Mouse (Mus musculus) ovary, adult 18-20 months (tissue): ENCODE measurements at regions not wholly inside any gene's neighbourhood (a gene's known extent, or its start where the extent isn't known, plus 50 kb on each side); places are given as distances from the start of the nearest gene placed in this dataset.
"Not testable (repeated sequence)": the region's sequence is repeated elsewhere in the genome, so short reads cannot be mapped to it uniquely, and the experiment has no call there.

Experiments used
- DNase-seq: peaks from one replicate; pipeline ENCODE4 v3.0.0; 2022; ENCODE audit warnings: low spot score, mixed read lengths

DNA sequence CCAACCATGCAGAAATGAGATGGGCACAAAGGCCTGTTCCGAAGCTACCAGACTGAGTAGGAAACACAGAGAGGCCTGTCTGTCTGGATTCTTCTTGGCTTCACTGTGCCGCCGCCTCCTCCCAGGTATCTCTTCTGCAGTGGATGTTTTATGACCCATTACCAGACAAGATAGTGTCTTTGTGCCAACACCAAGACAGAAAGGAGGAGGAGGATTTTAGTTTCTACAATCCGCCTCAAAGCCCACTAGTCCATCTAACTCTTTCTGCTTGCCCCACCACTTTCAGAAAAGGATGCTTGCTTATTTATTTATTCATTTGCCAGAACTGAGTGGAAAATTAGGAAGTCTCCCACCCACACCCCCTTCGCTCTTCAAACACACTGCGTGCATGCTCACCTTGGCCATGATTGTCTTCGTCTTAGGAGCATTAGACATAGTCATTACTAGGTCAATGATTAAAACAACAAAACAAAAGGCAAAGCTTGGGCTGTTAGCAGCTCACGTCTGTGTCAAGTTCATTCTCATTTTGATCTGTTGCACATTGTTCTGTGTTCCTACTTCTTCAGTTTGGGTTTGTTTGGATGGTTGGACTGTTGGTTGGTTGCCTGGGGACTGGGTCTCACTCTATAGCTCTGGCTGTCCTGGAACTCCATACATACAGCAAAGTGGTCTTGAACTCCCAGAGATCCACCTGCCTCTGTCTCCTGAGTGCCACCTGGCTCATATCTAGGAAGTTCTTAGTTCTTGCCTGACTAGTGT is 61.7 kb upstream of the Cpm start:
- no peak for DNase-seq

- DNase-seq: no peak
Observed at GRCm38 (mm10) chr10:117566648-117567378, 62.5 kb upstream of the Cpm start.

DNA sequence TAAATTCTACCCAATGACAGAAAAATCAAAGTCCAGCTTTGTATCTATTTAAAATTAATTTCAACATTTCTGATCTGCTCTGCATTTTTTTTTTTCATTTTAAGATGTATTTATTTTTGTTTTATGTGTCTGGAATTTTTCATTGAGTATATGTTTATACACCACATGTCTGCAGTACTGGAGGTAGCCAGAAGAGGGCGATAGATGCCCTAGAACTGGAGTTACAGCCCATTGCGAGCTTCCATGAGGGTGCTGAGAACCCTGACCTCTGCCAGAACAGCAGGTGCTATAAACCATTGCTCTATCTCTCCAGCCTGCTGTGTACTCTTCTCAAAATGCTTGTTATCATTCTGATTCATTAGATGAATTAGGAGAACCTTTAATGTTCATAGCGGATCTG is 63.1 kb upstream of the Cpm start:
- no peak for DNase-seq

GRCm38 (mm10) chr10:117565529-117566086 is 63.7 kb upstream of the Cpm start:
- no peak for DNase-seq

DNA sequence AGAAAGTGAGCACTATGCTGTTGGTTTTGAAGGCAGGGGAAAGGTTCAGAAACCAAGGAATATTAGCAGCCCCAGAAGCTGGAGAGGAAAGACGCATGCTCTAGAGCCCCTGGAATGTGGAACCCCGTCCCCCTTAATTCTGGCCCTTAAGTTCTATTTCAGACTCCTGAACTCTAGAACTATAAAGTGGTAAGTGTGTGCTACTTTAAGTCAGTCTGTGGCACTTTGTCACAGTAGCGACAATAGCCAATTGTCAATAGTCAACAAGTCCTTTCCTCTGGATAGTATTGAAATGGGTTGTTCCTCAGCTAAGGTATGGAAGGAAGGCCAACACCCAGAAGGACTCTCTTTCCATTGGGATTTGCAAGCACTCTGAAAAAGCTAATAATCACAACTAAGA is 64.2 kb upstream of the Cpm start:
- no peak for DNase-seq

DNA sequence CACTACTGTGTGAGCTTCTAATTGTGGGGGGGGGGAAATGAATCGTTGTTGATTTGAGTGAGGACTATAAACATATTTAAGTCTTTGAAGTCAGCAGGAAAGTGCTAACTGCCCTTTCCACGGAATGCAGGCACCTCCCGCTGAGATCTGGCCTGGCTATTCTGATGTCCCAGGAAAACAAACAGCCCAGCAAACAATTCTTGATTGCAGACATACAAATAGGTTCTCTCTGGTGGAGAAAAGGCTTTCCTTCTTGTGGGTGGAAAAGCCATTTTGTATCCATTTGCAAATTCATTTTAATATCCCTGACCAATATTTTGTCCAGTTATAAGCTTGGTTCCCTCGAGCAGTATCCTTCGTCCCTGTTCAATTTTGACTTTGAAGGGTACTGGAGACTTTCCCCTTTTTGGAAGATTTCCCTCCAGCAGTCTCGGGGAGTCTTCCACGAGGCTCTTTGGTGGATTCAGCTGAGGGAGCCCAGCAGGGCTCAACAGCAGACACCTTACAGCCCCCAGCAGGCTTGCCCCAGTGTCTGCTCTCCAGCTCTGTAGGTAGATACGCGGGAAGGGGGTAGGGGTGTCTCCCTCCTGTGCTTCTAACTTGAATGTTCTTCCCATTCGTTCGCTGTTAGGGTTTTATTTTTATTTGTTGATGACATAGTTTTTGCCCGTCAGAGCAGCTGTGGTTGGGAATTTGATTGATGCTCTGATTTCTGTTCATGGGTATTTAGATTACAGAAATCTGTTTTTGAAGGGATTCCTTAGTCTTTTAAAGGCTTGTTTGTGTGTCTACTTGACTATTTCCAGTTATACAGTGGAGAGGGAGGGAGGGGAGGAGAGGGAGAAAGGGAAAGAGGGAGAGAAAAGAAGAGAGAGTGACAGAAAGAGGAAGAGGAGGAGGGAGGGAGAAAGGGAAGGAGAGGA is 64.9 kb upstream of the Cpm start:
- no peak for DNase-seq

GRCm38 (mm10) chr10:117563429-117564117 is 65.7 kb upstream of the Cpm start:
- no peak for DNase-seq

- not testable (repeated sequence) for DNase-seq
Observed at GRCm38 (mm10) chr10:117562850-117563248, 66.5 kb upstream of the Cpm start.

DNA sequence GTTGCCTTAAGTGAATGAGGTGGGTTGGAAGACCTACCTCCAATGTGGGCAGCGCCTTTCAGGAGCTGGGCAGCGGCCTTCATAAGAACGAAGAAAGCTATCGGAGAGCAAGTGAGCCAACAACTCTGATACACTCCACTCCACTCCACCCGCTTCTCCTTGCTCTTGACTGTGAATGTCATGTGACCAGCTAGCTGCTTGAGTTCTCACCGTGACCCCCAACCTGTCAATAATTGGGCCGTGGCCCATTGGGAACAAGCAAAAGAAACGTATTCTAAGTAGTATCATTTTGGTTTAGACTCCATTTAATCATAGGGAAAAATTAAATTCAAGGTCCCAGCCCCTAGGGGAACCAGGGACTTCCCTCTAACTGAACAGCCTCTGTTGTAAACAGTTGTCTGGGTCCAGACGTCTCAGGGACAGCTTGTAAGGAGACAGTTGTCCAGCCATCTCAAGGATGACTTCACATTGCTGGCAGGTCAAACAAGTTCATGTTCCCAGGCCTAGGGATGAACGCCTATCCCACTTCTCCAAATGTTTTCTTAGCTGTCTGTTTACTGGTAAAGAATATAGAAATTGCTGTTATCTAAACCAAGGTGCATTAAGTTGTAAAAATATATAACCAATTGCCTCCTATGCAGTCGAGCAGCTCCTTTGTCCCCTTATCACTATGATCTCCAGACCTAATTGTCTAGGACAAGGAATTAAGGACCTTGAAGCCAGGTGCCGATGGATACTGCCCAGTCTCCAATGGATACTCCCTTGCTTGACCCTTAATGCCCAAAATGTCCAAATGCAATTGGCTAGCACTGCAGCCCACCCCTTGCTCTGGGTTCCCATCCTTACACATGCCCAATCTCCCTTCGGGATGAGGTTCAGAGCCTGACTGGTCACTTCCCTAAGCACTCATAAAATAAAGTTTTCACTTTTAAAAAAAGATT is 67.1 kb upstream of the Cpm start:
- no peak for DNase-seq

DNA sequence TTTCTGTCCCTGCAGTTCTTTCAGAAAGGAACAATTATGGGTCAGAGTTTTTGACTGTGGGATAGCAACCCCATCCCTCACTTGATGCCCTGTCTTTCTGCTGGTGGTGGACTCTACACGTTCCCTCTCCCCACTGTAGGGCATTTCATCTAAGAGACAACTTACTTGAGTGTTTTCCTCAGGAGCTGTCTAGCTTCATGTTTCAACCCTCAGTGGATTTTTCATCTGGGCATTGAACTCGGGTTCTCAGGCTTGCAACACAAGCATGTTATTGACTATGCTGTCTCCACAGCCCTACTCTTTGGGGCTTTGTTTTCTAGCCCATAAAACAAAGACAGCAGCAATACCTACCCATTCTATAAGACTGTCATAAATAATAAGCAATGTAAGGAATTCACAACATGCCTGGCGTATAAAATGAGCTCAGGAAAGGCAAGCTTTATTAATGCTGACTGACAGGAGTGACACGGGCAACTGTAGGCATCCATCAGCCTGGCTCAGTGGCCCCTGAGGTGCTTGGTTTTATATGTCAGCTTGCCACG is 68.0 kb upstream of the Cpm start:
- no peak for DNase-seq

GRCm38 (mm10) chr10:117560396-117561278 is 68.7 kb upstream of the Cpm start:
- DNase-seq: no peak

DNA sequence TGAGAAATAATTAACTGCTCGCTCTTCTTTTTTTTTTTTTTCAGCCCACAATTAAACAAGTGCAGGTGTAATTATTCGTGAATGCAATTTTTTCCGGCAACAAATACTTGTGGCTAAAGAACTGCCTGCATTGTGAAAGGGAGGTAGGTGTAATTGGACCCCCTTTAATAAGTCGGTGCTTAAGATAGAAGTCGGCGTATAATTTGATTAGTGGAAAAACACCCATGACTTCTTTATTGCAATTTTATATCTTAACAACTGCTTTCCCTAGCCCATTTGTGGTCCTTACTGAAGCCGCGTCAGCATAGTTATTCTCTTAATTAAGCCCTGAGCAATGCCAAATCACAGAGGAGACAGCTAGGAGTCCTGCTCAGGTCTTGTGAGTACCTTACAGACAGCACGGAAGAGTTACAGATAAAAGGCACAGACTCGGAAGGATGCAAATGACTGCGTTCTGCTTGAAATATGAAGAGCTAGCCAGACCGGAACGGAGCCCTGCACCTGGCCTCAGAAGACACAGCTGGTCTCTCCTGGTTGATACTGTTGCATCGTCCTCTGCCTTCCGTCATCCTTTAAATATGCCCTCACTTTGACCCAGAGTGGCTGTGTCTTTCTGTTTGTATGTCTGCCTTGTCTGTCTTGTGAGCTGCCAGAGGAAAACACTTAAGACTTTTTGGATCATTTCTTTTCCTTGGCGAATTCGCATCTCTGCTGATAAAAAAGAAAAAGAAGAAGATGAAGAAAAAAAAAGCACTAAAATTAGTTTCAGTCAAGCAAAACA is 69.5 kb upstream of the Cpm start:
- DNase-seq: no peak

- no peak for DNase-seq
Observed at GRCm38 (mm10) chr10:117558891-117559614, 70.2 kb upstream of the Cpm start.

- no peak for DNase-seq
Observed at GRCm38 (mm10) chr10:117558292-117558800, 71.0 kb upstream of the Cpm start.

GRCm38 (mm10) chr10:117557666-117558065 is 71.6 kb upstream of the Cpm start:
- DNase-seq: no peak

GRCm38 (mm10) chr10:117556851-117557542 is 72.3 kb upstream of the Cpm start:
- no peak for DNase-seq
